Mouse (Mus musculus): ENCODE measurements around the gene Insr. TPM values are rescaled to one million over a fixed set of nuclear protein-coding genes. Genes with fewer than 3 reads are reported as not detected.
"Not testable (repeated sequence)": the region's sequence is repeated elsewhere in the genome, so short reads cannot be mapped to it uniquely, and the experiment has no call there.

The Insr gene
- total and polyA plus RNA-seq, 3 experiments, result 2.1 to 4.6 (median 3.0) TPM

DNA sequence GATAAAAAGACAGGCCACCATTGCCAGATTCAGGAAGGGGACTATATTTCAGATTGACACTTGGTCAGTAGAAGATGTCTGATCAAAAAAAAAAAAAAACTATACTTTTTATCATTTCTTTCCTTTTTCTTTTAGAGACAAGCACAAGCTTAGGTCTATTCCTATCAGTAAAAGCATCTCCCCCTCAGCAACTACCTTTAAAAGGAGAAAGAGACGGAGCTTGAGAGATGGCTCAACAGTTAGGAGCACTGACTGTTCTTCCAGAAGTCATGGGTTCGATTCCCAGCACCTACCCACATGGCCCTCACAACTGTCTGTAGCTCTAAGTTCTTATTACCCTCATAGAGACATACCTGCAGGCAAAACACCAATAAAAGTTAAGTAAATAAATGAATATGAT is 34.9 kb upstream of the Insr start:
- Histone ChIP-seq H3K9me3 (replicated peaks; ENCODE audit: low read length) (no peaks in the 10 kb centered on the region), H3K4me2 (ENCODE audit: insufficient read depth, low read depth, poor library complexity, severe bottlenecking) (no peak overlapping the region), H3K4me3 (replicated peaks in 1 of 3; ENCODE audit: low read depth in 2 of 3, low read length in 2 of 3, poor library complexity in 1 of 3) (no peak overlapping the region), H3K36me3 (replicated peaks in 1 of 2; ENCODE audit: control insufficient read depth in 1 of 2, insufficient read depth in 1 of 2, low read length in 1 of 2) (no peaks in the 10 kb centered on the region), H3K79me2 (replicated peaks; ENCODE audit: control insufficient read depth, extremely low read depth, insufficient read depth, poor library complexity, severe bottlenecking) (no peaks in the 10 kb centered on the region), H3K27ac (ENCODE audit: insufficient read depth, low read depth) (no peak overlapping the region), H3K4me1 (ENCODE audit: control insufficient read depth in 1 of 2, insufficient read depth in 2 of 2) (peaks cover 0 to 7% of the 10 kb centered on the region in 2 experiments; a peak in 2 of 4 replicates), H3K27me3 (replicated peaks) (no peaks in the 10 kb centered on the region), H3K9ac (ENCODE audit: insufficient read depth, low read depth) (no peak overlapping the region)
- in situ Hi-C loops (cut with MboI; ENCODE audit: low pct_ligation_motif_present, low pct_unique_long_range_greater_than_20kb, low sequenced_read_pairs), result no loop called here
- TF ChIP-seq SMC3 (IDR thresholded peaks at IDR 0.05; ENCODE audit: low read depth, low read length) (no peak), TCF12 (IDR thresholded peaks at IDR 0.05; ENCODE audit: low read depth, low read length) (no peak), ZMIZ1 (IDR thresholded peaks at IDR 0.05; ENCODE audit: low read depth, low read length) (no peak), JUN (IDR thresholded peaks at IDR 0.05; ENCODE audit: insufficient read depth, low read depth, low read length) (no peak), PAX5 (IDR thresholded peaks at IDR 0.05; ENCODE audit: low read length) (no peak), HCFC1 (IDR thresholded peaks at IDR 0.05; ENCODE audit: low read depth, low read length) (no peak), USF2 (conservative IDR thresholded peaks at IDR 0.05; ENCODE audit: low read depth, low read length) (no peak), BHLHE40 (IDR thresholded peaks at IDR 0.05; ENCODE audit: low read depth, low read length) (no peak), ZC3H11A (IDR thresholded peaks at IDR 0.05; ENCODE audit: low read depth, low read length) (no peak), GABPA (IDR thresholded peaks at IDR 0.05; ENCODE audit: insufficient replicate concordance, low read depth, low read length) (no peak), MYC (IDR thresholded peaks at IDR 0.05; ENCODE audit: low read depth, low read length) (no peak), EP300 (IDR thresholded peaks at IDR 0.05; ENCODE audit: low read length) (no peak), POLR2AphosphoS2 (IDR thresholded peaks at IDR 0.05; ENCODE audit: low read depth, low read length) (no peak), ZKSCAN1 (IDR thresholded peaks at IDR 0.05; ENCODE audit: borderline replicate concordance, low read depth, low read length) (no peak), POLR2A (IDR thresholded peaks at IDR 0.05; ENCODE audit: low read depth, low read length) (no peak), USF1 (IDR thresholded peaks at IDR 0.05; ENCODE audit: low read depth, low read length) (no peak)
- dilution Hi-C loops (cut with MboI; ENCODE audit: extremely low pct_ligation_motif_present, extremely low pct_unique_long_range_greater_than_20kb, low sequenced_read_pairs), result no loop called here
- DNase-seq (ENCODE audit: extremely low read depth), result no peak

DNA sequence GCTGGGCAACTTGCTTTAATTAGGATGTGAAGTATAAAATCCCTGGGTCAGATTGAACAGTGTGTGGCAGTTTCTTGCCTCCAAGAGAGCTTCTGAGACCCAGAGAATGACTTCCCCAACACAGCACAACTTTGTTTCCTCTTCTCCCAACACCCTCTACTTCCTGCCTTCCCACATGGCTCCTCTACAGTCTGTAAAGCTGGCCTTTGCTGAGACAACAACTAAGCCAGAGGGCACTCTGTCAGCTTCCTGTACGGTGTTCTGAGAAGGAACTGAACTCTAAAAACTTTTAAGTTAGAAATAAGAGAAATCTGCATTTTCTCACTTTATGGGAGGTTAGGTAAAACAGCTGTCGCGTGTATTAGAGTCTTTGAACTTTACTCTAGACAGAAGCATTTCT is 34.4 kb upstream of the Insr start:
- Histone ChIP-seq H3K27me3 (replicated peaks) (no peaks in the 10 kb centered on the region), H3K79me2 (replicated peaks; ENCODE audit: control insufficient read depth, extremely low read depth, insufficient read depth, poor library complexity, severe bottlenecking) (no peaks in the 10 kb centered on the region), H3K9me3 (replicated peaks; ENCODE audit: low read length) (no peaks in the 10 kb centered on the region), H3K27ac (ENCODE audit: insufficient read depth, low read depth) (no peak overlapping the region), H3K4me3 (replicated peaks in 1 of 3; ENCODE audit: low read depth in 2 of 3, low read length in 2 of 3, poor library complexity in 1 of 3) (no peak overlapping the region), H3K4me1 (ENCODE audit: control insufficient read depth in 1 of 2, insufficient read depth in 2 of 2) (peaks cover 0 to 7% of the 10 kb centered on the region in 2 experiments; a peak in 2 of 4 replicates), H3K4me2 (ENCODE audit: insufficient read depth, low read depth, poor library complexity, severe bottlenecking) (no peak overlapping the region), H3K9ac (ENCODE audit: insufficient read depth, low read depth) (no peak overlapping the region), H3K36me3 (replicated peaks in 1 of 2; ENCODE audit: control insufficient read depth in 1 of 2, insufficient read depth in 1 of 2, low read length in 1 of 2) (no peaks in the 10 kb centered on the region)
- in situ Hi-C loops (cut with MboI; ENCODE audit: low pct_ligation_motif_present, low pct_unique_long_range_greater_than_20kb, low sequenced_read_pairs), result no loop called here
- dilution Hi-C loops (cut with MboI; ENCODE audit: extremely low pct_ligation_motif_present, extremely low pct_unique_long_range_greater_than_20kb, low sequenced_read_pairs), result no loop called here
- DNase-seq (ENCODE audit: extremely low read depth), result no peak
- no peak for TF ChIP-seq USF2 (conservative IDR thresholded peaks at IDR 0.05; ENCODE audit: low read depth, low read length)
- TF ChIP-seq E2F4 (IDR thresholded peaks at IDR 0.05; ENCODE audit: insufficient replicate concordance, low read depth, low read length), result no peak
- TF ChIP-seq CHD2 (IDR thresholded peaks at IDR 0.05; ENCODE audit: low read length), result no peak
- TF ChIP-seq MYC (IDR thresholded peaks at IDR 0.05; ENCODE audit: low read depth, low read length), result no peak
- no peak for TF ChIP-seq MEF2A (IDR thresholded peaks at IDR 0.05; ENCODE audit: borderline replicate concordance, low read depth, low read length)
- TF ChIP-seq MXI1 (IDR thresholded peaks at IDR 0.05; ENCODE audit: low read depth, low read length), result no peak
- no peak for TF ChIP-seq HCFC1 (IDR thresholded peaks at IDR 0.05; ENCODE audit: low read depth, low read length)
- no peak for TF ChIP-seq NELFE (IDR thresholded peaks at IDR 0.05; ENCODE audit: low read depth, low read length)
- TF ChIP-seq RAD21 (IDR thresholded peaks at IDR 0.05; ENCODE audit: low read depth, low read length), result no peak
- no peak for TF ChIP-seq POLR2A (IDR thresholded peaks at IDR 0.05; ENCODE audit: low read depth, low read length)
- no peak for TF ChIP-seq RCOR1 (conservative IDR thresholded peaks at IDR 0.05; ENCODE audit: low read depth, low read length)
- TF ChIP-seq ZMIZ1 (IDR thresholded peaks at IDR 0.05; ENCODE audit: low read depth, low read length), result no peak
- no peak for TF ChIP-seq MAX (IDR thresholded peaks at IDR 0.05; ENCODE audit: low read length)
- TF ChIP-seq ETS1 (conservative IDR thresholded peaks at IDR 0.05; ENCODE audit: low read depth, low read length), result no peak
- no peak for TF ChIP-seq MAZ (IDR thresholded peaks at IDR 0.05; ENCODE audit: low read depth, low read length)

DNA sequence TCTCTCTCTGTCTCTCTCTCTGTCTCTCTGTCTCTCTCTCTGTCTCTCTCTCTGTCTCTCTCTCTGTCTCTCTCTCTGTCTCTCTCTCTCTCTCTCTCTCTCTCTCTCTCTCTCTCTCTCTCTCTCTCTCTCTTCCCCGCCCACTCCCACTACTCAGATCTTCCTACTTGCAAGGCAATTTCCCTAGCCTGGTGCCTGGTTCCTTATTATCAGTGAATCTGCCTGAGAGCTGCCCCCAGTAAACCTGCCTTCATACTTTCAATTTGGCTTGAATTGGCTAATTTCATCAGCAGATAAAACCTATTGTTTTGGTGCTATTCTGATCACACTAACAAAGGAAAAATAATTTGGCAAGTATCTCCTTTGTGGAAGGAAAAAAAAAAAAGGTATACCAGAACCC is 34.0 kb upstream of the Insr start:
- H3K9ac ChIP-seq (ENCODE audit: insufficient read depth, low read depth); H3K27me3 ChIP-seq (replicated peaks); dilution Hi-C loops (cut with MboI; ENCODE audit: extremely low pct_ligation_motif_present, extremely low pct_unique_long_range_greater_than_20kb, low sequenced_read_pairs); H3K4me3 ChIP-seq (replicated peaks in 1 of 3; ENCODE audit: low read depth in 2 of 3, low read length in 2 of 3, poor library complexity in 1 of 3); DNase-seq (ENCODE audit: extremely low read depth); H3K36me3 ChIP-seq (replicated peaks in 1 of 2; ENCODE audit: control insufficient read depth in 1 of 2, insufficient read depth in 1 of 2, low read length in 1 of 2); H3K4me2 ChIP-seq (ENCODE audit: insufficient read depth, low read depth, poor library complexity, severe bottlenecking); H3K4me1 ChIP-seq (ENCODE audit: control insufficient read depth in 1 of 2, insufficient read depth in 2 of 2); H3K9me3 ChIP-seq (replicated peaks; ENCODE audit: low read length); in situ Hi-C loops (cut with MboI; ENCODE audit: low pct_ligation_motif_present, low pct_unique_long_range_greater_than_20kb, low sequenced_read_pairs); H3K79me2 ChIP-seq (replicated peaks; ENCODE audit: control insufficient read depth, extremely low read depth, insufficient read depth, poor library complexity, severe bottlenecking); H3K27ac ChIP-seq (ENCODE audit: insufficient read depth, low read depth): not testable (repeated sequence)

Measured in CH12.LX (cell line).